Mouse (Mus musculus) right cerebral cortex, postnatal 36 days (tissue): ENCODE measurements around the gene Nek8.

ENCODE experiments used
- DNase-seq, 2 experiments: peaks; one replicate each; pipeline ENCODE4 v3.0.0; 2022; ENCODE audit warnings: low spot score in 2 of 2, mixed read lengths in 1 of 2

The Nek8 gene

DNA sequence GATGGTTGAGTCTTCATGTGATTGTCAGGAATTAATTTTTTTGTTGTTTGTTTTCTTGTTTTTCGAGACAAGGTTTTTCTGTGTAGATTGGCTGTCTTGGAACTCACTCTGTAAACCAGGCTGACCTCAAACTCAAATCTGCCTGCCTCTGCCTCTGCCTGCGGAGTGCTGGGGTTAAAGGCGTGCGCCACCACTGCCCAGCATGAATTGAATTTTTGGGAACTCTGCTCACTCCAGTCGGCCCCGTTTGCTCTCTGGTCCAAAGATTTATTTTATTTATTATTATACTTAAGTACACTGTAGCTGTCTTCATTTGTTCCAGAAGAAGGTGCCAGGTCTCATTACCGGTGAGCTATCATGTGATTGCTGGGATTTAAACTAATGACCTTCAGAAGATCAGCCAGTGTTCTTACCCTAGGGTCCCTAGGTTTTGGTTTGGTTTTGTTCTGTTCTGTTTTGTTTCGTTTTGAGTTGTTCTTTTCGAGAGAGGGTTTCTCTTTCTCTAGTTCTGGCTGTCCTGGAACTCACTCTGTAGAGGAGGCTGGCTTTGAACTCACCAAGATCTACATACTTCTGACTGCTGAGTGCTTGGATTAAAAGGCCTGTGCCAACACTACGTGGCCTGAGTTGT, 7.5 kb upstream of the Nek8 start:
- DNase-seq, result no peak

DNA sequence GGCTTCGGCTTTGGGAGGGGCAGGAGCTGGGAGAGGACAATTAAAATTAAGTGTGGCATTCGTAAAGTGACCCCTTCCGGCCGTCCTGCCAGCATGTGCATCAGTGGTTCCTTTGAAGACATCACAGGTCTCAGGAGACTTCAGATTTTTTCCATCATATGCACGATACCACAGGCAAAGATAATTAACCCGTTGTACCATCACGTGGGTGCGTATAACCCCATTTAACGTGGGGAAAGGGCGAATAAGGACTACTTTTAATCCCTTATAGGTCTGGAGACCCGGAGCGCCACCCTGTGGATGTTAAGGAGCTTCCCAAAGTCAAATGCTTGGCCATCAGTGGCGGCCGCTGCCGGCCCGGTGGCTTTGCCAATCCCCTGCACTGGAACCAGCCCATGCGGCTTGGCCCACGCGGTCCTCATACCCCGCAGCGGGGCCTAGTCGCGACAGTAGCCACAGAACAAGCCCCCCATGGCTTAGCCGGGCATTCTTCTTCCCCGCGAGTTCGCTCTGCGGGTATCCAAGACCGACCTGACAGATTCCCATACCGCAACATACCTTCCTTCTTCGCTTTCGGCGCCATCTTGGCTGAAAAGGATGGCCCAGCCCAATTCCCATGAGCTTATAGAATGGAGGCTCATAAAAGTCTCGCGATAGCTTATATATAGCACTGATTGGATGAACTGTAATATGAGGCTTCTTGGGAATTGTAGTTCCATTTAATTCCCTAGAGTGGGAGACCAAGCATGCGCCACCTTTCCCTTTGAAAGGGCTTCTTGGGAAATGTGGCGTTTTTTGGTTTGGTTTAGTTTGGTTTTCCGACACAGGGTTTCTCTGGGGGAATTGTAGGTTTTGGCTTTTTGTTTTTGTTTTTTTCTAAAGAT, 6.7 kb upstream of the Nek8 start, which contains the start of gene Rpl23a:
TSS of gene Rpl23a (minus strand) at position 624 of the 884 bp plus-strand sequence.
- peak; percentile 79 to 84 for DNase-seq

DNA sequence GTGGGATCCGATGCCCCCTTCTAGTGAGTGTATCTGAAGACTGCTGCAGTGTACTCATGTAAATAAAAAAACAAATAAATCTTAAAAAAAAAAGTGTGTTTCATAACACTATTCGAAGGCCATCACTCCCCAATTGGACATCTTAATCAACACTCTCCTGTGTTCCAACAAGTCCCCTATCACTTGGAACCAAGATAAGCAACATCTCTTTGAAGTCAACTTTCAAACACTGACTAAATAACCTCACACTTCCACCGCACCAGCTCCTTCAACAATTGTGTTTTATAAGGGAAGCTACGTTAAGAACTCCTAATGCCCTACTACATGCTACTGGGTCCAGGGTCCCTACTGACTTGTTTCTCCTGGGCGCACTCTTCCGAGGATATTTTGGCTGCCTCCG, 6.0 kb upstream of the Nek8 start:
- DNase-seq, result no peak

DNA sequence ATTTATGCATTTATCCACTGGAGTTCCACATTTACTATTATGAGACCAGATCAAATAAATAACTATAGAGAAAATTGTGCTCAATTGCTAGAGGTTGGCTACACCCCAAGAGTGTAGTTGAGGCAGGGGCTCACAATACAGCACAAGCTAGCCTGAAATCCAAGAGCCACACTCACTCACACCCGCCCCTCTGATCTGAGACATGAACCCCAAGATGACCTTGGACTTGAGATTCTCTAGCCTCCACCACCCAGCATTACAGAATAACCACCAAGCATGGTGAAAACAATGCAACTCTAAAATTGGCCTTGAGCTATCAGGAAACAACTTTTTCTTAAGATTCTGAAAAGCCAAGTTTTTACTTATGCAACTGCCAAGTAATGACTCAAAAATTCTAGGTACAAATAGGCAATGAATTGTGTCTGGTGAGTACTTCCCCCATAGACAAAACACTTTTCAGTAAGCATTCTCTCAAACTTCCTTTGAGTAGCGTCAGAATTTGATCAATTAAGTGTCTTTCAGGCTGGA, 5.4 kb upstream of the Nek8 start:
- no peak for DNase-seq

DNA sequence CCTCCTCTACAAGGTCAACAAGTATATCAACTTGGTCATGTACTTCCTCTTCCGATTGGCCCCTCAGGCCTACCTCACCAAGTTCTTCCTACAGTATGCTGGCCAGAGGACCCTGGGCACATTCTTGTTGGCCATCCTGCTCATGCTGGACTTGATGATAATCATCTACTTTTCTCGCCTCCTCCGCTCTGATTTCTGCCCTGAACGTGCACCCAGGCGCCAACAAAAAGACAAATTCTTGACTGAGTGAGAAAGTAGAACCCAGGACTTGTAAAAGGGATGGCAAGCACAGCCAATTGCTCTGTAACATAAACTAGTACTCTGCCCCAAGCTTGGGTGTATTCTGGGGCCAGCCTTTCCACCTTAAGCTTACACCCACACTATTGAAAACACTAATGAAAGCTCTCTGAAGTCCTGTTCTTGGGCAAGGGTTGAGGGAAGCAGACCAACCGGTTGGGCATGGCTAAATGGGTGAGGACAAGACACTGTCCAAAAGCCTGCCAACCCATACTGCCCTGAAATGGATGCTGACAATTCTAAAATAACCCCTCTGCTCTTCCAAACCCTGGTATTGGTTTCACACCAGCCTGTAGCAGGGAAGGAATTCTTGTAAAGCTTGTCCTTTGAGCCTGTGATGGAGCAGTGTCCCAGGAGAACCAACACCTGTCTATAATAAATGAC, 3.7 kb upstream of the Nek8 start:
- no peak for DNase-seq

DNA sequence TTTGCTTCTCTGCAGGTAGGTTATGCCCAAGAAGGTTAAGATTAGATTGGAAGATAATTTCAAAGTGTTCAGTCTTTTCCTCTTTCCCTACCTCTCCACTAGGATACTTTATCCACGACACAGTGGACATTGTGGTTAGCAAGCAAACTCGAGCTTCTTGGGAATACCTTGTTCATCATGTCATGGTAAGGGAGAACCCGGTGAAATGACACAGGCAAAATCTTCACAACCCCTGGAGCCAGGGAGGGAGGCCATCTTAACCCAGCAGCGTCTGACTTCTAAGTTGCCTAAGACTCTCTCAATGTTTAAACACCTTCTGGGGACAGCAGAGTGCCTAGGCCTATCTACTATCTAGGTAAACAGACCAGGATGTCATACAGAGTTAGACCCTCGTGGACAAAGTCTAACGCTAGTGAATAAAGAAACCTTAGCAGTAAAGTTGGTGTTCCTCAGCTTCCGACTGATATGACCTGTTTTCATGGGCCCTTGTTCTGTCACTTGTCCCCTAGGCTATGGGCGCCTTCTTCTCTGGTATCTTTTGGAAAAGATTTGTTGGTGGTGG, 3.0 kb upstream of the Nek8 start:
- DNase-seq, result no peak

GRCm38 (mm10) chr11:78178859-78179437, 2.5 kb upstream of the Nek8 start:
- no peak for DNase-seq

GRCm38 (mm10) chr11:78177903-78178858, 1.7 kb upstream of the Nek8 start:
- peak; percentile 85 to 89 for DNase-seq

DNA sequence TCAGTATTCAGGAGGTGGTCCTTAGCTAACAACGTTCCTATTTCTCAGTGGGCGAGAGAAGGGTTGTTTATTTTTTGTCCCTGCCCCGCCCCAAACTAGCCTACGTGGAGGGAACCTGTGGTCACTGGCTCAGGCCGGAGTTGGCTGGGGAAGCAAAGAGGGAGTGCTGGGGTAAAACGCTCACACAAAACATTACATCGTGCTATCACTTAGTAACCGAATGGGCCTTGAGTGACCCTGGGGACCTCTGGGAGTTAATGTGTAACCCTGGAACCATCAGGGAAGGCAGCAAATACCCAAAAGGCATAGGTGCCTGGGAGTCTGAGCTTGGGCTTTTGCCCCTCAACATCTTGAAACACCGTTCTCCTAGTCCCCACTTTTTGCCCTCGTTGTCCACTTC, 962 bp upstream of the Nek8 start:
- no peak for DNase-seq

DNA sequence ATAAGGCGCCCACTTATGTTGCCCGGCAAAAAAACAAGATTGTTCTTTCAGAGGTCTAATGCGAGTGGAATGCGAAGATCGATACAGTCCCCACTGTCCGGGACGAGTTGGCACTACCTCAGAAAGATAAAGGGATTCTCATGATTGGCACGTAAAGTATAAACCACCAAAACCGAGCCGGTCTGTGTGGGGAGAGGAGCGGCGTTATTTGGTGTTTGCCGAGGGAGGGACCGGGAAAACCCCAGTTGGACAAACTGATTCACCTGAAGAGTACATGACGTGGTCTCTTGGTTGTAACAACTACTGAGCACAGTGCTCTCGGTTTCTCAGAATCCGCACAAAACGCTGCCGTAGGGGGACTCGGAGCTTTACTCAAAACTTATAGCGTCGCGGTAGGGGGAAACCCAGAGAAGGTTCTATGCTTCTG, 443 bp upstream of the Nek8 start:
- no peak for DNase-seq

DNA sequence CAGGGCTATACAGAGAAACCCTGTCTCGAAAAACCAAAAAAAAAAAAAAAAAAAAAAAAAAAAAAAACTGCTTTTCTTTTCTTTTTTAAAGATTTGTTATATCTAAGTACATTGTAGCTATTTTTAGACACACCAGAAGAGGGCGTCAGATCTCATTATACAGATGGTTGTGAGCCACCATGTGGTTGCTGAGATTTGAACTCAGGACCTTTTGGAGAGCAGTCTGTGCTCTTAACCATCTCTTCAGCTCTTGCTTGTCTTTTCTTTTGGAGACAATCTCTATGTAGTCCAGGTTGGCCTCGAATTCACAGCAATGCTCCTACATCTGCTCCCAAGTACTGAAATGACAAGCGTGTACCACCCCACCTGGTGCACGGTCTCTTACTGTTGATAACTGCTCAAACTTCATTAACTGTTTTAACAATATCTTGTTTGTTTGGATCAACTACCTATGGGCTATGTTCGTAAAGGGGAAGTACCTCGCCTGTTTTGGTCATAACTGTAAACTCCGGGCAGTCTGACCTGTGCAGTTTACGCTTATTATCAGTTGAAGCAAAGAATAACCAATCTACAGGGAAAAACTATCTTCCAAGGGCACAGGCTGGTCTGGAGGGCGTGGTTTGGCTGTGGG, 589 bp downstream of the Nek8 start:
- no peak for DNase-seq

DNA sequence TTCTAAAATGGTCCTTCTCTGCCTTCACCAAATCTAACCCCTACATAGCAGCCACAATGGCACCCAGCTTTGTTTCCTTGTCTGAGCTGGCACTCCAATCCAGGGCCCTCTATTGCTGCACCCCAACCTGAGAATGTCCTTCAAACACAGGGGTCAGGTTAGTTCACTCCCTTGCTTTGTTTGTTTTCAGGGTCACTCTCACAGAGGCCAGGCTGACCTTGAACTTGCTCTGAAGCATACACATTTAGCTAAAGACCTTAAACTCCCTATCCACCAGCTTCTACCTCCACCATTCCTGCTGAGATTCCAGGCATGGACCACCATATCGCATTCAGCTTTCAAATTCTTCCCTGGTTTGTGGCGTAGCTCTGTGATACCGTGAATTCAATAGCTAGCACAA, 2.0 kb downstream of the Nek8 start:
- DNase-seq, result no peak

DNA sequence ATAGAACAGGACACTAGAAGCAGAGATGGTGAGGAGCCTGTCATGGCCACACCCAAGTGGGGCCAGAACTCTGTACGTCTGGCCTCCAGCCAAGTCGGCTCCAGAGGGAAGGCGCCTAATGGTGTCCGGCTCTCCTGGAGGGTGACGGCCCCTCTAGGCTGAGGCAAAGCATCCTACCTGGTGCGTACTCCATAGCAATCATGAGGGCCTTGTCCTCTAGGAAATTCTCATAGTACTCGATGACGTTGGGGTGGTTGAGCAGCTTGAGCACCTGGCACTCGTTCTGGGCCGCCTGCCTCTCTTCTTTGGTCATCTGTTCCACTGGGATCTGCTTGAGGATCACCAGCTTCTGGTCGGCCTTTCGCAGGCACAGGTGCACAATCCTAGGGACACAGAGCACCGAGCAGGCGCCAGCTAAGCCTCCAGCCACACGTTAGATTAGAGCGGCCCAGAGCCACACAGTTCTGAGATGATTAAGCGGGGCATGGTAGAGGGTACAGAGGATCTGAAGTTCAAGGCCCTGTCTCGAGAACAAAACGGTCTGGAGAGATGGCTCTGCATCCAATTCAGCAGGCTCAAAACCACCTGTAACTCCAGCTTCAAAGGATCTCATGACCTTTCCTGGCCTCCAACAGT, 3.6 kb downstream of the Nek8 start:
- no peak for DNase-seq

GRCm38 (mm10) chr11:78172034-78172747, 4.3 kb downstream of the Nek8 start:
- no peak for DNase-seq

- DNase-seq, result no peak
These were observed 5.1 kb downstream of the Nek8 start for GRCm38 (mm10) chr11:78171328-78171727.

- DNase-seq, result no peak
These were observed 6.2 kb downstream of the Nek8 start for GRCm38 (mm10) chr11:78170306-78170705.

- DNase-seq, result no peak
These were observed 7.7 kb downstream of the Nek8 start for GRCm38 (mm10) chr11:78168541-78169468.
